Mouse (Mus musculus): ENCODE measurements at regions not wholly inside any gene's neighbourhood (a gene's known extent, or its start where the extent isn't known, plus 50 kb on each side); places are given as distances from the start of the nearest gene placed in this dataset.

- Histone ChIP-seq H3K9me3 (no peaks in the 10 kb centered on the region), H3K27me3 (ENCODE audit: insufficient read depth, poor library complexity, severe bottlenecking) (no peaks in the 10 kb centered on the region), H3K27ac (no peak overlapping the region), H3K4me3 (no peak overlapping the region), H3K36me3 (no peaks in the 10 kb centered on the region), H3K4me1 (no peaks in the 10 kb centered on the region)
- 75% methylated on average over 5 of the region's 5 CpGs for WGBS
- no peak for DNase-seq (ENCODE audit: low spot score)
Measured at GRCm38 (mm10) chr10:99879362-99879761, 119.9 kb upstream of the Csl start.

- no peaks in the 10 kb centered on the region for H3K27me3 ChIP-seq (ENCODE audit: insufficient read depth, poor library complexity, severe bottlenecking)
- H3K27ac ChIP-seq, result no peak overlapping the region
- no peak overlapping the region for H3K4me3 ChIP-seq
- H3K9me3 ChIP-seq, result no peaks in the 10 kb centered on the region
- H3K36me3 ChIP-seq, result no peaks in the 10 kb centered on the region
- no peaks in the 10 kb centered on the region for H3K4me1 ChIP-seq
- 88% methylated on average over 1 of the region's 1 CpGs for WGBS
- no peak for DNase-seq (ENCODE audit: low spot score)
Measured at GRCm38 (mm10) chr10:99864711-99865110, 105.3 kb upstream of the Csl start.

- DNase-seq (ENCODE audit: low spot score), result no peak
- no peak overlapping the region for H3K27ac ChIP-seq
- H3K4me3 ChIP-seq, result no peak overlapping the region
- 68% methylated on average over 10 of the region's 10 CpGs for WGBS
- no peaks in the 10 kb centered on the region for H3K9me3 ChIP-seq
- H3K4me1 ChIP-seq, result no peaks in the 10 kb centered on the region
- no peaks in the 10 kb centered on the region for H3K36me3 ChIP-seq
- H3K27me3 ChIP-seq (ENCODE audit: insufficient read depth, poor library complexity, severe bottlenecking), result no peaks in the 10 kb centered on the region
Measured at GRCm38 (mm10) chr10:99860322-99861089, 101.0 kb upstream of the Csl start.

- H3K4me3 ChIP-seq, result no peak overlapping the region
- H3K4me1 ChIP-seq, result peaks cover 7% of the 10 kb centered on the region
- no peak for DNase-seq (ENCODE audit: low spot score)
- H3K36me3 ChIP-seq, result no peaks in the 10 kb centered on the region
- 81% methylated on average over 5 of the region's 5 CpGs for WGBS
- no peaks in the 10 kb centered on the region for H3K27me3 ChIP-seq (ENCODE audit: insufficient read depth, poor library complexity, severe bottlenecking)
- H3K27ac ChIP-seq, result no peak overlapping the region
- H3K9me3 ChIP-seq, result no peaks in the 10 kb centered on the region
Measured at GRCm38 (mm10) chr10:99844110-99844509, 84.7 kb upstream of the Csl start.

GRCm38 (mm10) chr10:99841167-99841843 lies 81.8 kb upstream of the Csl start:
- no peak for DNase-seq (ENCODE audit: low spot score)
- Histone ChIP-seq H3K4me3 (no peak overlapping the region), H3K4me1 (peaks cover 7% of the 10 kb centered on the region), H3K27ac (no peak overlapping the region), H3K27me3 (ENCODE audit: insufficient read depth, poor library complexity, severe bottlenecking) (no peaks in the 10 kb centered on the region), H3K9me3 (no peaks in the 10 kb centered on the region), H3K36me3 (no peaks in the 10 kb centered on the region)
- 67% methylated on average over 10 of the region's 10 CpGs for WGBS

- no peaks in the 10 kb centered on the region for H3K27me3 ChIP-seq (ENCODE audit: insufficient read depth, poor library complexity, severe bottlenecking)
Measured at GRCm38 (mm10) chr10:99840179-99840876, 80.9 kb upstream of the Csl start.

GRCm38 (mm10) chr10:99836835-99837412 lies 77.5 kb upstream of the Csl start:
- no peaks in the 10 kb centered on the region for H3K27me3 ChIP-seq (ENCODE audit: insufficient read depth, poor library complexity, severe bottlenecking)
- no peaks in the 10 kb centered on the region for H3K36me3 ChIP-seq
- 85% methylated on average over 5 of the region's 5 CpGs for WGBS
- no peak overlapping the region for H3K4me3 ChIP-seq
- H3K27ac ChIP-seq, result no peak overlapping the region
- DNase-seq (ENCODE audit: low spot score), result no peak
- H3K9me3 ChIP-seq, result no peaks in the 10 kb centered on the region
- peaks cover 7% of the 10 kb centered on the region for H3K4me1 ChIP-seq

More at GRCm38 (mm10) chr10:99840179-99840876, 80.9 kb upstream of the Csl start:
- H3K27ac ChIP-seq, result no peak overlapping the region
- H3K4me3 ChIP-seq, result no peak overlapping the region
- no peaks in the 10 kb centered on the region for H3K36me3 ChIP-seq
- 73% methylated on average over 10 of the region's 10 CpGs for WGBS
- no peaks in the 10 kb centered on the region for H3K9me3 ChIP-seq
- peaks cover 7% of the 10 kb centered on the region for H3K4me1 ChIP-seq
- DNase-seq (ENCODE audit: low spot score), result no peak

- H3K4me3 ChIP-seq, result no peak overlapping the region
- DNase-seq (ENCODE audit: low spot score), result no peak
- no peaks in the 10 kb centered on the region for H3K4me1 ChIP-seq
- H3K36me3 ChIP-seq, result no peaks in the 10 kb centered on the region
- no peaks in the 10 kb centered on the region for H3K27me3 ChIP-seq (ENCODE audit: insufficient read depth, poor library complexity, severe bottlenecking)
- WGBS, result 59% methylated on average over 4 of the region's 4 CpGs
- no peak overlapping the region for H3K27ac ChIP-seq
- no peaks in the 10 kb centered on the region for H3K9me3 ChIP-seq
Measured at GRCm38 (mm10) chr10:99834905-99835633, 75.6 kb upstream of the Csl start.

- H3K4me1 ChIP-seq, result no peaks in the 10 kb centered on the region
- no peaks in the 10 kb centered on the region for H3K36me3 ChIP-seq
- 89% methylated on average over 3 of the region's 3 CpGs for WGBS
- no peaks in the 10 kb centered on the region for H3K9me3 ChIP-seq
- H3K4me3 ChIP-seq, result no peak overlapping the region
- no peak for DNase-seq (ENCODE audit: low spot score)
- no peak overlapping the region for H3K27ac ChIP-seq
- no peaks in the 10 kb centered on the region for H3K27me3 ChIP-seq (ENCODE audit: insufficient read depth, poor library complexity, severe bottlenecking)
Measured at GRCm38 (mm10) chr10:99829974-99830373, 70.5 kb upstream of the Csl start.

- Histone ChIP-seq H3K27ac (no peak overlapping the region), H3K9me3 (no peaks in the 10 kb centered on the region), H3K27me3 (ENCODE audit: insufficient read depth, poor library complexity, severe bottlenecking) (no peaks in the 10 kb centered on the region), H3K4me3 (no peak overlapping the region), H3K4me1 (no peaks in the 10 kb centered on the region), H3K36me3 (no peaks in the 10 kb centered on the region)
- no peak for DNase-seq (ENCODE audit: low spot score)
- WGBS, result 80% methylated on average over 4 of the region's 4 CpGs
Measured at GRCm38 (mm10) chr10:99827476-99827875, 68.0 kb upstream of the Csl start.

- H3K4me1 ChIP-seq, result no peaks in the 10 kb centered on the region
- 80% methylated on average over 4 of the region's 4 CpGs for WGBS
- DNase-seq (ENCODE audit: low spot score), result no peak
- no peaks in the 10 kb centered on the region for H3K9me3 ChIP-seq
- H3K36me3 ChIP-seq, result no peaks in the 10 kb centered on the region
- H3K27me3 ChIP-seq (ENCODE audit: insufficient read depth, poor library complexity, severe bottlenecking), result no peaks in the 10 kb centered on the region
- no peak overlapping the region for H3K4me3 ChIP-seq
- H3K27ac ChIP-seq, result no peak overlapping the region
Measured at GRCm38 (mm10) chr10:99825881-99826280, 66.4 kb upstream of the Csl start.

- Histone ChIP-seq H3K36me3 (no peaks in the 10 kb centered on the region), H3K4me3 (no peak overlapping the region), H3K4me1 (no peaks in the 10 kb centered on the region), H3K27me3 (ENCODE audit: insufficient read depth, poor library complexity, severe bottlenecking) (no peaks in the 10 kb centered on the region), H3K9me3 (no peaks in the 10 kb centered on the region), H3K27ac (no peak overlapping the region)
- no peak for DNase-seq (ENCODE audit: low spot score)
- WGBS, result 86% methylated on average over 7 of the region's 7 CpGs
Measured at GRCm38 (mm10) chr10:99812069-99812650, 52.7 kb upstream of the Csl start.
